Mouse (Mus musculus) testis, adult 10 weeks (tissue): ENCODE data around the gene Cux1. TPM values are rescaled to one million over a fixed set of nuclear protein-coding genes. Genes with fewer than 3 reads are reported as not detected.

Experiments used
- polyA plus RNA-seq: library from polyadenylated mRNA; stranded (reverse); fragments of 350-450 nt; fragmentation: Illumina TruSeq; extraction: RNeasy Lipid Tissue Mini Kit (QIAGEN cat#74804); gene quantifications from one replicate; pipeline ENCODE4 v1.2.3, GENCODE M21; 2014; ENCODE audit warnings: low read depth, low replicate concordance

Gene Cux1
- polyA plus RNA-seq, result 75.8 TPM

DNA sequence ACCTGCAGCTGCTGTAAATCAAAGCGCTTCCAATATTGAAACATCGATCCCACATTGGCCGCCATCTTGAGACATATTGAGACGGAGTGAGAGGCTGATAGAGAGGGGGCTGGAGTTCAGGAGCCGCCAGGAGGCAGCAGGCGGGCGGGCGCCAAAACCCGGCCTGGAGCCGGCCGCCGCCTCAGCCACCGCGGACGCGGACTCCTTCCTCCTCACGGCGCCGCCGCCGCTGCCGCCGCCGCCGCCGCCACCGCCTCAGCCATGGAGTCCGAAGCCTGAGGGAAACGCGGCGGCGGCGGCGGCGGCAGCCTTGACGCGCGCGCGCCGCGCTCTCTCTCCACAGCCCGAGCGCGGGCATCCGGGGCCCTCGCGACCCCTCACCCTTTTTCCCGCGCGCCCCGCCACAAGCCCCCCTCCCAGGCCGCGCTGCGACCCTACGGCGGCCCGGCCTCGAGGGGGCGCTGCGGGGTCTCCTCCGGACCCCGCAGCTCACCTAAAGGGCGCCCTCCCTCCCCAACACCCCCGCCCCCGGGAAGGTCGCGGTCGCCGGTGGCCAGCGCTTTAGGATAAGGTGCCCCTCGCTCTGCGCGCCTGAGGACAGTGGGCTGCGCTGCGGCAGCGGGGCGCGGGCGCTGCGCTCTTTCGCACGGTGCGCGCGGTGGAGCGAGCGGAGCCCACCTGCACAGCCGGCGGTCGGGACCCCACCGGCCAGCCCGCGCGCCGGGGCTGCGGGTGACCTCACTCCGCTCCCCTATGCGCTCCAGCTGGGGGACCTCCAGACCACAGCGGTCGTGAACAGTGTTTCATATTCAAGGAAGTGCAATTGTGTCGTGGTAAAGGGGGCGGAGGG lies at the start of gene Cux1:
Cux1 (minus strand) TSS at position 315 of the 850 bp plus-strand sequence.

DNA sequence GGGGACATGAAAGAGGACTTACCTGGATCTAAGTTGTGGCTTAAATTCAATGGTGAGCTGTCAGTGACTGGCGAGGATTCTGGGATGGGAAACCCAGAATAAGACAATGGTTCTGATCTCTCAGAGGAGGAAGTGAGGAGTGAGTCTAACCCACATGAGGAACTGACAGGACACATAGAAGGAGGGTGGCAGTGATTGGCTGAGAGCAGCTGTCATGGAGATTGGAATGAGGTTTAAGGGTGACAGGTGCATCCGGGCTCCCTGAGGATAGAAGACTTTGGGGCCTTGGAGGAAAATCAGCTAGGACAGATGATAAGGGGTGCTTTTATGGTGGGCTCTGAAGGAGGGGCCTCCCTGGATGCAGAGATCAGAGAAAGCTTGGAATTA lies 320.8 kb downstream of the Cux1 start, which contains the start of gene Sh2b2:
Sh2b2 (minus strand) TSS at position 105 of the 387 bp plus-strand sequence.

DNA sequence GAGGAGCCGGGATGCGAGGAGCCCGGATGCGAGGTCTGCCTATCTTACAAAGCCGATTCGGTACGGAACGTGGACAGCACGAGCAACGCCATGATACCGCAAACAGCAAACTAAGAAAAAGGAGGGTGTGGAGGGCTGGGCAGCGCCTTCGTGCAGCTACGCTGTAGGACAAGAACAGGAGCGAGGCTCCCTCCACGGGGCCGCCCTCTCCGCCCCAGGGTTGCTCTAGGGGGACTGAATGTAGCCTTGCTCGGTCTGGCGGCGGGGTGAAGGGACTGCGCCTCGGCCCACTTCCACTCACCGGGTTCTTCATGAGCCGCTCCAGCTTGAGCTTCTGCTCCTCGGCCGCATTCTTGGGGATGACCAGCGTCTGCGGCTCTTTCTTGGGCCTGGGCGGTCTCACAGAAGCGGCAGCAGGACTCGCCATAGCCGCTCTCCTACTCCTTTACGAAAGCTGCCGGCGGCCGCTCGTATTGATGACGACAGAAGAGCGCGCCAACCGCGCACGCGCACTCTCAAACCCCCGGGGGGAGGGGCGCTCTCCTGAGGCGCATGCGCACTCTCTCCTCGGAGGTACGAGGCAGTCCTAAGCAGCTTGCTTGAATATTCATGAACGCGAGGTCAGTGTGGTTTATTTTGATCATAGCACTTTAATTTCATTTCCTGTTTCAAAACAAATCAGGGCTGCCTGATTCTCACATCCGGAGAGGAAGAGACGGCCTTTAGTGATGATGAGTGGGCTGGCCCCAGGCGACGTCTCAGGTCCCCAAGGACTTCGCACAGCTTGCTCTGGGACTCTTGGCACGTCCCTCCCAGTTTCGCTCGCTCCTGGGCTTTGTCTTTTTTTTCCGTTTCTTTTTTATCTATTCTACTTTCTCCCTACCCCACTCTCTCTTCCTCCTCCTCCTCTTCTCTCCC lies 368.6 kb downstream of the Cux1 start, which contains the start of gene Prkrip1:
Prkrip1 (minus strand) TSS at position 490 of the 918 bp plus-strand sequence.

Other genes with a start within 250 kb of the Cux1 start
- gene Myl10, start 125.7 kb upstream of the Cux1 start, polyA plus RNA-seq, result 67.6 TPM